ENCODE assay signal across 27 mouse cellular contexts in genomic region chr3:134172357-134172756, GRCm38 (mm10).
DNase-seq lines count a peak whose midpoint lies in the region; ATAC-seq and TF ChIP-seq lines count a peak whose summit lies in the region.
"Had no signal": no experiment of that assay in that cellular context is flagged by ENCODE, and none has a peak within 500 bp of the region (broad histone marks: within the 10 kb centered on the region; RNA-seq: fewer than 3 reads in every experiment).

No protein-coding gene starts in this region.

- H3K9ac ChIP-seq in hindbrain, embryonic 11.5 days (ENCODE audit: low read depth, low read length), result no peak overlapping the region
- H3K9ac ChIP-seq in midbrain, postnatal 0 days (replicated peaks; ENCODE audit: low read length, poor library complexity, severe bottlenecking), result no peak overlapping the region
- H3K9ac ChIP-seq in midbrain, embryonic 15.5 days, result no peak overlapping the region
- H3K9ac ChIP-seq in hindbrain, postnatal 0 days (replicated peaks; ENCODE audit: low read length), result no peak overlapping the region
- H3K9ac ChIP-seq: forebrain, embryonic 13.5 days; heart, embryonic 13.5 days had no signal

- H3K27me3 ChIP-seq in hindbrain, embryonic 11.5 days (ENCODE audit: control insufficient read depth, insufficient read depth, low read length), result no peaks in the 10 kb centered on the region
- H3K27me3 ChIP-seq in hindbrain, embryonic 10.5 days (ENCODE audit: insufficient read depth, poor library complexity, severe bottlenecking), result no peaks in the 10 kb centered on the region
- no peaks in the 10 kb centered on the region for H3K27me3 ChIP-seq in midbrain, postnatal 0 days (ENCODE audit: insufficient read depth, low read length)
- H3K27me3 ChIP-seq in midbrain, embryonic 15.5 days (replicated peaks), result no peaks in the 10 kb centered on the region
- H3K27me3 ChIP-seq in hindbrain, postnatal 0 days (ENCODE audit: insufficient read depth, low read length), result no peaks in the 10 kb centered on the region
- H3K27me3 ChIP-seq: forebrain, embryonic 13.5 days; heart, embryonic 13.5 days had no signal

- H3K9me3 ChIP-seq in hindbrain, embryonic 11.5 days (ENCODE audit: control insufficient read depth, low read length), result no peaks in the 10 kb centered on the region
- H3K9me3 ChIP-seq in hindbrain, embryonic 10.5 days, result no peaks in the 10 kb centered on the region
- no peaks in the 10 kb centered on the region for H3K9me3 ChIP-seq in midbrain, postnatal 0 days (ENCODE audit: low read length)
- H3K9me3 ChIP-seq in midbrain, embryonic 15.5 days, result no peaks in the 10 kb centered on the region
- H3K9me3 ChIP-seq in hindbrain, postnatal 0 days (ENCODE audit: low read length), result no peaks in the 10 kb centered on the region
- H3K9me3 ChIP-seq: forebrain, embryonic 10.5 days; forebrain, embryonic 13.5 days; heart, embryonic 10.5 days; heart, embryonic 13.5 days had no signal

- no peak overlapping the region for H3K4me3 ChIP-seq in hindbrain, embryonic 11.5 days (ENCODE audit: low read depth, low read length)
- no peak overlapping the region for H3K4me3 ChIP-seq in hindbrain, embryonic 10.5 days
- no peak overlapping the region for H3K4me3 ChIP-seq in midbrain, postnatal 0 days (ENCODE audit: low read depth, low read length)
- no peak overlapping the region for H3K4me3 ChIP-seq in midbrain, embryonic 15.5 days
- H3K4me3 ChIP-seq in hindbrain, postnatal 0 days (ENCODE audit: low read length), result no peak overlapping the region
- H3K4me3 ChIP-seq: forebrain, embryonic 10.5 days; forebrain, embryonic 13.5 days; heart, adult 2 months; heart, embryonic 10.5 days; heart, embryonic 13.5 days had no signal

- no peak overlapping the region for H3K27ac ChIP-seq in hindbrain, embryonic 11.5 days (ENCODE audit: low read depth, low read length)
- no peak overlapping the region for H3K27ac ChIP-seq in hindbrain, embryonic 10.5 days
- no peak overlapping the region for H3K27ac ChIP-seq in midbrain, postnatal 0 days (ENCODE audit: low read depth, low read length)
- H3K27ac ChIP-seq in midbrain, embryonic 15.5 days, result no peak overlapping the region
- H3K27ac ChIP-seq in hindbrain, postnatal 0 days, result no peak overlapping the region
- H3K27ac ChIP-seq: forebrain, embryonic 10.5 days; forebrain, embryonic 13.5 days; heart, adult 2 months; heart, embryonic 10.5 days; heart, embryonic 13.5 days had no signal

- H3K4me2 ChIP-seq in hindbrain, embryonic 11.5 days (replicated peaks; ENCODE audit: low read depth, low read length), result no peak overlapping the region
- no peak overlapping the region for H3K4me2 ChIP-seq in midbrain, postnatal 0 days (ENCODE audit: low read depth, low read length, poor library complexity, severe bottlenecking)
- H3K4me2 ChIP-seq in midbrain, embryonic 15.5 days, result no peak overlapping the region
- no peak overlapping the region for H3K4me2 ChIP-seq in hindbrain, postnatal 0 days (ENCODE audit: low read depth, low read length)
- H3K4me2 ChIP-seq: forebrain, embryonic 13.5 days; heart, embryonic 13.5 days had no signal

- no peaks in the 10 kb centered on the region for H3K4me1 ChIP-seq in hindbrain, embryonic 11.5 days (replicated peaks; ENCODE audit: control insufficient read depth, insufficient read depth, low read length)
- H3K4me1 ChIP-seq in hindbrain, embryonic 10.5 days (replicated peaks), result no peaks in the 10 kb centered on the region
- H3K4me1 ChIP-seq in midbrain, postnatal 0 days (ENCODE audit: insufficient read depth, low read length), result no peaks in the 10 kb centered on the region
- no peaks in the 10 kb centered on the region for H3K4me1 ChIP-seq in midbrain, embryonic 15.5 days
- H3K4me1 ChIP-seq in hindbrain, postnatal 0 days (ENCODE audit: insufficient read depth, low read length), result no peaks in the 10 kb centered on the region
- H3K4me1 ChIP-seq: forebrain, embryonic 10.5 days; forebrain, embryonic 13.5 days; heart, embryonic 10.5 days; heart, embryonic 13.5 days had no signal

- TF ChIP-seq CTCF in midbrain, postnatal 0 days (IDR thresholded peaks at IDR 0.05), result no peak
- TF ChIP-seq CTCF in hindbrain, postnatal 0 days (IDR thresholded peaks at IDR 0.05; ENCODE audit: low read depth), result no peak

- no peaks in the 10 kb centered on the region for H3K36me3 ChIP-seq in hindbrain, embryonic 11.5 days (ENCODE audit: control insufficient read depth, insufficient read depth, low read length)
- no peaks in the 10 kb centered on the region for H3K36me3 ChIP-seq in hindbrain, embryonic 10.5 days
- H3K36me3 ChIP-seq in midbrain, postnatal 0 days (ENCODE audit: insufficient read depth, low read length), result no peaks in the 10 kb centered on the region
- H3K36me3 ChIP-seq in midbrain, embryonic 15.5 days (replicated peaks), result no peaks in the 10 kb centered on the region
- no peaks in the 10 kb centered on the region for H3K36me3 ChIP-seq in hindbrain, postnatal 0 days (ENCODE audit: insufficient read depth, low read length)
- H3K36me3 ChIP-seq: forebrain, embryonic 10.5 days; heart, embryonic 10.5 days; heart, embryonic 13.5 days had no signal

- no peak for DNase-seq in hindbrain, embryonic 11.5 days (ENCODE audit: low spot score)
- DNase-seq in hindbrain, embryonic 10.5 days (ENCODE audit: low spot score), result no peak
- DNase-seq in midbrain, postnatal 0 days (ENCODE audit: low spot score), result peak; percentile 10
- peak; percentile 2 for DNase-seq in hindbrain, postnatal 0 days (ENCODE audit: low spot score)
- DNase-seq in adipocyte (ENCODE audit: low spot score), result no peak
- DNase-seq in urinary bladder, postnatal 36 days (ENCODE audit: low spot score in 2 of 2), result no peak
- DNase-seq: adrenal gland, postnatal 10 days; adrenal gland, postnatal 36 days; cerebellum, adult 11 months; cerebellum, adult 8-10 months; cerebellum, postnatal 10 days; cerebellum, postnatal 36 days; gastrocnemius, postnatal 10 days; gastrocnemius, postnatal 36 days; heart, adult 2 months; heart, postnatal 14 days; heart, postnatal 4 days; kidney, adult 11 months; kidney, adult 8-10 months had no signal

- WGBS in hindbrain, embryonic 11.5 days, result 30% methylated on average over 3 of the region's 3 CpGs
- WGBS in hindbrain, embryonic 10.5 days, result 50% methylated on average over 3 of the region's 3 CpGs
- 65% methylated on average over 3 of the region's 3 CpGs for WGBS in midbrain, postnatal 0 days
- WGBS in midbrain, embryonic 15.5 days, result 61% methylated on average over 3 of the region's 3 CpGs
- whole genome bisulfite sequencing in hindbrain, postnatal 0 days, result 19% methylated on average over 3 of the region's 3 CpGs

- ATAC-seq in hindbrain, embryonic 11.5 days (ENCODE audit: low FRiP score), result peak; percentile 22; the same call in 1 of the 2 replicates
- no peak for ATAC-seq in midbrain, postnatal 0 days (ENCODE audit: low FRiP score)
- ATAC-seq in midbrain, embryonic 15.5 days (replicated peaks), result no peak
- ATAC-seq in hindbrain, postnatal 0 days, result peak; percentile 61; the same call in 1 of the 2 replicates
- ATAC-seq: activated CD4-positive, CD25-positive, alpha-beta regulatory T cell, adult 4 months; CD4-positive, CD25-positive, alpha-beta regulatory T cell, adult 4 months; forebrain, embryonic 13.5 days; forebrain, embryonic 16.5 days had no signal

Comparison
In these comparisons a context has a peak if more than half of its experiments do, and no peak if none do; other contexts are left out.
1. DNase-seq: peak in midbrain, postnatal 0 days (single experiment) and hindbrain, postnatal 0 days (single experiment); none in hindbrain, embryonic 11.5 days (single experiment), hindbrain, embryonic 10.5 days (single experiment), adipocyte (single experiment) and urinary bladder, postnatal 36 days (0 of 2).
2. ATAC-seq: peak in hindbrain, embryonic 11.5 days (single experiment) and hindbrain, postnatal 0 days (single experiment); none in midbrain, postnatal 0 days (single experiment) and midbrain, embryonic 15.5 days (single experiment).